Mouse (Mus musculus) lung, embryonic 16.5 days (tissue): Measurements from ENCODE around the gene Teddm3. TPM values are rescaled to one million over a fixed set of nuclear protein-coding genes. Genes with fewer than 3 reads are reported as not detected.
"Not testable (repeated sequence)": the region's sequence is repeated elsewhere in the genome, so short reads cannot be mapped to it uniquely, and the experiment has no call there.

Experiments used
- ATAC-seq: fragments of 200-750 bp; cut with Nextera tagmentation; 2 replicates; pipeline ENCODE4 v1.8.0; 2017; ENCODE audit warnings: low read depth, mild to moderate bottlenecking, moderate library complexity
- H3K27ac ChIP-seq: fragments of 300-500 bp; sonication (generic); 2 replicates; pipeline ENCODE4 v1.5.1; 2014; ENCODE audit warnings: mild to moderate bottlenecking, control low read depth, low read length
- H3K27me3 ChIP-seq: fragments of 300-500 bp; sonication (generic); 2 replicates; pipeline ENCODE4 v1.6.1; 2014; ENCODE audit warnings: low read depth, low read length, mixed read lengths; ENCODE audit not compliant: control insufficient read depth, insufficient read depth
- H3K36me3 ChIP-seq: fragments of 300-500 bp; sonication (generic); 2 replicates; pipeline ENCODE4 v1.6.1; 2014; ENCODE audit warnings: low read length; ENCODE audit not compliant: control insufficient read depth, insufficient read depth
- H3K4me1 ChIP-seq: fragments of 300-500 bp; sonication (generic); replicated peaks from 2 replicates; pipeline ENCODE4 v1.6.1; 2014; ENCODE audit warnings: low read length, mixed read lengths; ENCODE audit not compliant: control insufficient read depth, insufficient read depth
- H3K4me2 ChIP-seq: fragments of 300-500 bp; sonication (generic); 2 replicates; pipeline ENCODE4 v1.6.1; 2014; ENCODE audit warnings: low read depth, low read length, control low read depth
- H3K4me3 ChIP-seq: fragments of 300-500 bp; sonication (generic); 2 replicates; pipeline ENCODE4 v1.5.1; 2014; ENCODE audit warnings: mild to moderate bottlenecking, low read length, control low read depth
- H3K9ac ChIP-seq: fragments of 300-500 bp; sonication (generic); 2 replicates; pipeline ENCODE4 v1.6.1; 2014; ENCODE audit warnings: low read length, control low read depth
- H3K9me3 ChIP-seq: fragments of 300-500 bp; sonication (generic); 2 replicates; pipeline ENCODE4 v1.6.1; 2016; ENCODE audit warnings: low read length; ENCODE audit not compliant: control insufficient read depth
- WGBS: fragments of 180-500 bp; shearing (Covaris S2); extraction: QIAGEN DNeasy Blood & Tissue Kit; methylation state at CpG from one replicate; pipeline ENCODE4 v1.1.7; 2014; 5-methylcytosine and 5-hydroxymethylcytosine counted together
- polyA plus RNA-seq: library from polyadenylated mRNA; unstranded; fragments of >200 nt; fragmentation: Nextera tagmentation; extraction: Ambion mirVana; gene quantifications from 2 replicates; pipeline ENCODE4 v1.2.1, GENCODE M21; 2015

Gene Teddm3
- polyA plus RNA-seq, 1 experiment from 2014 or later, result not detected

GRCm38 (mm10) chr16:21163423-21163822, 9.6 kb upstream of the Teddm3 start:
- not testable (repeated sequence) for H3K9ac ChIP-seq, H3K4me1 ChIP-seq, H3K4me2 ChIP-seq, H3K27ac ChIP-seq, H3K9me3 ChIP-seq, H3K4me3 ChIP-seq, ATAC-seq, H3K36me3 ChIP-seq, H3K27me3 ChIP-seq
- WGBS, result 90% methylated on average over 3 of the region's 3 CpGs

- not testable (repeated sequence) for H3K27me3 ChIP-seq, H3K4me3 ChIP-seq, ATAC-seq, H3K9me3 ChIP-seq, H3K4me1 ChIP-seq, H3K36me3 ChIP-seq, H3K27ac ChIP-seq, H3K9ac ChIP-seq, H3K4me2 ChIP-seq
- 91% methylated on average over 1 of the region's 1 CpGs for WGBS
Observed at GRCm38 (mm10) chr16:21159226-21159625, 5.4 kb upstream of the Teddm3 start.

GRCm38 (mm10) chr16:21156261-21156660, 2.5 kb upstream of the Teddm3 start:
- not testable (repeated sequence) for H3K9me3 ChIP-seq, H3K27me3 ChIP-seq, H3K4me3 ChIP-seq, H3K4me2 ChIP-seq, H3K9ac ChIP-seq, H3K4me1 ChIP-seq, ATAC-seq, H3K36me3 ChIP-seq, H3K27ac ChIP-seq

- peaks cover 2% of the 10 kb centered on the region; the same call in 1 of the 2 replicates for H3K4me1 ChIP-seq
- no peak overlapping the region for H3K4me2 ChIP-seq
- H3K9ac ChIP-seq, result no peak overlapping the region
- peak overlapping the region; percentile 82 for H3K27ac ChIP-seq
- 33% methylated on average over 4 of the region's 4 CpGs for WGBS
- no peak overlapping the region for H3K4me3 ChIP-seq
- H3K9me3 ChIP-seq, result no peaks in the 10 kb centered on the region
- no peaks in the 10 kb centered on the region for H3K27me3 ChIP-seq
- H3K36me3 ChIP-seq, result no peaks in the 10 kb centered on the region
- ATAC-seq, result peak; percentile 94
Observed at GRCm38 (mm10) chr16:21151564-21152361, 2.0 kb downstream of the Teddm3 start.

- Histone ChIP-seq H3K9me3 (no peaks in the 10 kb centered on the region), H3K4me1 (peaks cover 2% of the 10 kb centered on the region; the same call in 1 of the 2 replicates), H3K4me2 (no peak overlapping the region), H3K27me3 (no peaks in the 10 kb centered on the region), H3K9ac (no peak overlapping the region), H3K4me3 (no peak overlapping the region), H3K36me3 (no peaks in the 10 kb centered on the region), H3K27ac (no peak overlapping the region)
- no peak for ATAC-seq
Observed at GRCm38 (mm10) chr16:21149896-21150295, 3.9 kb downstream of the Teddm3 start.

GRCm38 (mm10) chr16:21148451-21148850, 5.3 kb downstream of the Teddm3 start:
- H3K27ac ChIP-seq, H3K9ac ChIP-seq, H3K4me2 ChIP-seq, H3K9me3 ChIP-seq, ATAC-seq, H3K4me1 ChIP-seq, H3K36me3 ChIP-seq, H3K27me3 ChIP-seq, H3K4me3 ChIP-seq: not testable (repeated sequence)
- WGBS, result 24% methylated on average over 1 of the region's 1 CpGs

- H3K9ac ChIP-seq, result no peak overlapping the region
- no peaks in the 10 kb centered on the region for H3K9me3 ChIP-seq
- H3K27ac ChIP-seq, result no peak overlapping the region
- no peaks in the 10 kb centered on the region for H3K27me3 ChIP-seq
- H3K36me3 ChIP-seq, result no peaks in the 10 kb centered on the region
- no peak overlapping the region for H3K4me2 ChIP-seq
- no peaks in the 10 kb centered on the region for H3K4me1 ChIP-seq
- ATAC-seq, result no peak
- no peak overlapping the region for H3K4me3 ChIP-seq
- WGBS, result 26% methylated on average over 1 of the region's 1 CpGs
Observed at GRCm38 (mm10) chr16:21136312-21137083, 17.3 kb downstream of the Teddm3 start.

- H3K9ac ChIP-seq, H3K4me2 ChIP-seq, H3K9me3 ChIP-seq, H3K4me3 ChIP-seq, H3K36me3 ChIP-seq, H3K27ac ChIP-seq, ATAC-seq, H3K4me1 ChIP-seq, H3K27me3 ChIP-seq: not testable (repeated sequence)
- WGBS, result 80% methylated on average over 3 of the region's 3 CpGs
Observed at GRCm38 (mm10) chr16:21127666-21128065, 26.1 kb downstream of the Teddm3 start.

GRCm38 (mm10) chr16:21122776-21123175, 31.0 kb downstream of the Teddm3 start:
- not testable (repeated sequence) for H3K27me3 ChIP-seq, H3K9me3 ChIP-seq, H3K4me2 ChIP-seq, H3K27ac ChIP-seq, H3K4me3 ChIP-seq, ATAC-seq, H3K9ac ChIP-seq, H3K4me1 ChIP-seq, H3K36me3 ChIP-seq
- WGBS, result 67% methylated on average over 2 of the region's 2 CpGs
